Mouse (Mus musculus): Measurements from ENCODE around the gene Map3k1.

GRCm38 (mm10) chr13:111770776-111771175 is 38.0 kb downstream of the Map3k1 start:
- no peak for TF ChIP-seq GATA2 (IDR thresholded peaks at IDR 0.05; ENCODE audit: borderline replicate concordance, low read depth, low read length)
- TF ChIP-seq CTCF (IDR thresholded peaks at IDR 0.05; ENCODE audit: low read depth, low read length), result no peak
- no peak for TF ChIP-seq TAL1 (conservative IDR thresholded peaks at IDR 0.05; ENCODE audit: low read depth, low read length)
- TF ChIP-seq GATA1 (IDR thresholded peaks at IDR 0.05; ENCODE audit: borderline replicate concordance, low read length), result no peak

All from G1E (cell line).